Mouse (Mus musculus) embryonic fibroblast, embryonic 13.5 days (primary cell): ENCODE results near the gene Ubac2. TPM values are rescaled to one million over a fixed set of nuclear protein-coding genes. Genes with fewer than 3 reads are reported as not detected.

Source experiments
- H3K27ac ChIP-seq: 2 replicates; pipeline ENCODE4 v1.5.1; 2012; ENCODE audit warnings: low read length, control low read depth, inconsistent platforms; ENCODE audit not compliant: insufficient read depth
- H3K4me1 ChIP-seq: 2 replicates; pipeline ENCODE4 v1.6.1; 2011; ENCODE audit warnings: low read length; ENCODE audit not compliant: control insufficient read depth, insufficient read depth
- H3K4me3 ChIP-seq: 2 replicates; pipeline ENCODE4 v1.5.1; 2011; ENCODE audit warnings: mild to moderate bottlenecking, control low read depth, low read length; ENCODE audit not compliant: insufficient read depth
- CTCF ChIP-seq: IDR thresholded peaks from 2 replicates; pipeline ENCODE4 v1.5.1; 2011; ENCODE audit warnings: mild to moderate bottlenecking, control low read depth, low read length, moderate library complexity, borderline replicate concordance; ENCODE audit not compliant: insufficient read depth
- POLR2A ChIP-seq: IDR thresholded peaks from 2 replicates; pipeline ENCODE4 v1.6.1; 2011; ENCODE audit warnings: low read depth, mild to moderate bottlenecking, control low read depth, low read length, moderate library complexity
- polyA plus RNA-seq: library from polyadenylated mRNA; stranded (reverse); fragments of >200 nt; gene quantifications from 2 replicates; pipeline ENCODE4 v1.2.4, GENCODE M21; 2011; ENCODE audit warnings: low read depth; ENCODE audit not compliant: missing spikeins, insufficient read length

Gene Ubac2
- polyA plus RNA-seq, 1 experiment: 59.3 TPM

GRCm38 (mm10) chr14:121906341-121906991, 28.0 kb downstream of the Ubac2 start:
- H3K4me1 ChIP-seq: no peaks in the 10 kb centered on the region
- H3K27ac ChIP-seq: no peak overlapping the region
- TF ChIP-seq CTCF (no peak), POLR2A (no peak)
- H3K4me3 ChIP-seq: no peak overlapping the region

- H3K4me1 ChIP-seq: no peaks in the 10 kb centered on the region
- TF ChIP-seq POLR2A: no peak
- no peak for TF ChIP-seq CTCF
- no peak overlapping the region for H3K27ac ChIP-seq
- H3K4me3 ChIP-seq: no peak overlapping the region
These were observed 28.7 kb downstream of the Ubac2 start for GRCm38 (mm10) chr14:121906992-121907681.

- Histone ChIP-seq H3K27ac (no peak overlapping the region), H3K4me1 (no peaks in the 10 kb centered on the region), H3K4me3 (no peak overlapping the region)
- TF ChIP-seq CTCF (no peak), POLR2A (no peak)
These were observed 31.4 kb downstream of the Ubac2 start for GRCm38 (mm10) chr14:121909868-121910267.

- Histone ChIP-seq H3K4me1 (no peaks in the 10 kb centered on the region), H3K4me3 (no peak overlapping the region), H3K27ac (no peak overlapping the region)
- TF ChIP-seq POLR2A: no peak
- no peak for TF ChIP-seq CTCF
These were observed 34.1 kb downstream of the Ubac2 start for GRCm38 (mm10) chr14:121912501-121912900.

- no peak overlapping the region for H3K27ac ChIP-seq
- no peak overlapping the region for H3K4me3 ChIP-seq
- H3K4me1 ChIP-seq: 0 out of 2 replicates have a peak, but pooled peaks cover under 1% of the 10 kb centered on the region
- TF ChIP-seq POLR2A: no peak
- TF ChIP-seq CTCF: no peak
These were observed 36.7 kb downstream of the Ubac2 start for GRCm38 (mm10) chr14:121915143-121915542.

- Histone ChIP-seq H3K4me1 (0 out of 2 replicates have a peak, but pooled peaks cover 5% of the 10 kb centered on the region), H3K27ac (no peak within 1 kb of the TSS), H3K4me3 (no peak within 1 kb of the TSS)
- TF ChIP-seq CTCF (no peak), POLR2A (no peak)
These were observed 37.2 kb downstream of the Ubac2 start, which contains the start of gene Gpr18 for GRCm38 (mm10) chr14:121915621-121916020. Gene Gpr18 (minus strand): TSS chr14:121915781.

- no peak for TF ChIP-seq POLR2A
- TF ChIP-seq CTCF: no peak
- 0 out of 2 replicates have a peak, but pooled peaks cover 8% of the 10 kb centered on the region for H3K4me1 ChIP-seq
- H3K27ac ChIP-seq: no peak overlapping the region
- H3K4me3 ChIP-seq: no peak overlapping the region
These were observed 38.1 kb downstream of the Ubac2 start for GRCm38 (mm10) chr14:121916311-121917094.

GRCm38 (mm10) chr14:121918266-121918665, 39.8 kb downstream of the Ubac2 start:
- Histone ChIP-seq H3K4me3 (no peak overlapping the region), H3K4me1 (0 out of 2 replicates have a peak, but pooled peaks cover 8% of the 10 kb centered on the region), H3K27ac (no peak overlapping the region)
- TF ChIP-seq POLR2A (no peak), CTCF (no peak)

GRCm38 (mm10) chr14:121919752-121920151, 41.3 kb downstream of the Ubac2 start:
- no peak for TF ChIP-seq CTCF
- TF ChIP-seq POLR2A: no peak
- 0 out of 2 replicates have a peak, but pooled peaks cover 8% of the 10 kb centered on the region for H3K4me1 ChIP-seq
- no peak overlapping the region for H3K4me3 ChIP-seq
- H3K27ac ChIP-seq: no peak overlapping the region
